Mouse (Mus musculus) lung, postnatal 0 days (tissue): ENCODE data around the gene Hscb.

Experiments used
- CTCF ChIP-seq: IDR thresholded peaks from 2 replicates; pipeline ENCODE4 v1.5.1; 2016; ENCODE audit warnings: antibody characterized with exemption, mild to moderate bottlenecking
- EP300 ChIP-seq: IDR thresholded peaks from 2 replicates; pipeline ENCODE4 v1.6.1; 2016; ENCODE audit warnings: antibody characterized with exemption, mild to moderate bottlenecking, control low read depth

GRCm38 (mm10) chr5:110868460-110868859, 28.9 kb upstream of the Hscb start:
- TF ChIP-seq CTCF = no peak
- no peak for TF ChIP-seq EP300
